15 mouse cellular contexts compared by ENCODE assay signal in the genomic region with DNA sequence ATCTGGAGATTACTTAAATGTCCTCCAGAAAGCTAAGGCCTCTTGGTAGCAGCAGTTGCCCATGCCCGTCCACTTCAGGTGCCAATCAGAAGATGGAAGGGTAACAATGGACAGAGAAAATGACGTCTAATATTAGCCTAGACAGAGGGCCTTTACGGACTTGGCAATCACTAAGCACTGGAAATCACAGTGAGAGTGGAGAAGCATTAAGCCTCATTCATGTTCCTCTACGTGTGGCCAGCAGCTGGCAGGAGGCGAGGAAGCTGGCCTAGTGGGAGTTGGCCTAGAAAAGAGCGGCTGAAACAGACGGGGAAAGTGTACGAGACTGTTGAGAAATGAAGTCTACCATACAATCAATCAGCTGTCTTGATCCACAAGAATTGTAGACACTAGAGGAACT. TPM values are rescaled to one million over a fixed set of nuclear protein-coding genes. Genes with fewer than 3 reads are reported as not detected.
DNase-seq lines count a peak whose midpoint lies in the region; ATAC-seq and TF ChIP-seq lines count a peak whose summit lies in the region.
"Had no signal": no experiment of that assay in that cellular context is flagged by ENCODE, and none has a peak within 500 bp of the region (broad histone marks: within the 10 kb centered on the region; RNA-seq: fewer than 3 reads in every experiment).

No protein-coding gene starts in this region.

- ATAC-seq in hindbrain, postnatal 0 days, result peak; percentile 62
- ATAC-seq in hindbrain, embryonic 13.5 days (ENCODE audit: low FRiP score), result no peak
- ATAC-seq in forebrain, embryonic 12.5 days (ENCODE audit: low FRiP score), result no peak
- ATAC-seq: inflammation-experienced regulatory T-cells, adult 6 months; midbrain, embryonic 16.5 days had no signal

- WGBS in hindbrain, postnatal 0 days, result 29% methylated on average over 8 of the region's 8 CpGs
- WGBS in hindbrain, embryonic 13.5 days, result 63% methylated on average over 8 of the region's 8 CpGs
- WGBS in forebrain, embryonic 12.5 days, result 49% methylated on average over 8 of the region's 8 CpGs

- no peak overlapping the region for H3K4me2 ChIP-seq in hindbrain, postnatal 0 days (ENCODE audit: low read depth, low read length)
- no peak overlapping the region for H3K4me2 ChIP-seq in hindbrain, embryonic 13.5 days
- H3K4me2 ChIP-seq in forebrain, embryonic 12.5 days, result no peak overlapping the region
- H3K4me2 ChIP-seq: liver, embryonic 15.5 days; neural tube, embryonic 12.5 days had no signal

- no peak overlapping the region for H3K27ac ChIP-seq in hindbrain, postnatal 0 days
- H3K27ac ChIP-seq in hindbrain, embryonic 13.5 days, result no peak overlapping the region
- H3K27ac ChIP-seq in forebrain, embryonic 12.5 days, result peak overlapping the region; percentile 56; the same call in 1 of the 2 replicates
- H3K27ac ChIP-seq: liver, embryonic 15.5 days; macrophage; neural tube, embryonic 12.5 days had no signal

- peak; percentile 51 for DNase-seq in hindbrain, postnatal 0 days (ENCODE audit: low spot score)
- peak; percentile 47 to 49 for DNase-seq in right cerebral cortex, postnatal 10 days (ENCODE audit: low spot score in 2 of 2)
- no peak for DNase-seq in right cerebral cortex, postnatal 25 days
- DNase-seq in embryo, embryonic 10.5 days (ENCODE audit: low spot score), result no peak
- DNase-seq in lung, postnatal 36 days, result no peak
- DNase-seq: embryo, embryonic 11 days; gastrocnemius, postnatal 10 days had no signal

- no peak overlapping the region for H3K4me3 ChIP-seq in hindbrain, postnatal 0 days (ENCODE audit: low read length)
- no peak overlapping the region for H3K4me3 ChIP-seq in hindbrain, embryonic 13.5 days
- no peak overlapping the region for H3K4me3 ChIP-seq in forebrain, embryonic 12.5 days (replicated peaks)
- H3K4me3 ChIP-seq: erythroblast, embryonic 14.5 days; liver, embryonic 15.5 days; neural tube, embryonic 12.5 days had no signal

- no peaks in the 10 kb centered on the region for H3K36me3 ChIP-seq in hindbrain, postnatal 0 days (ENCODE audit: insufficient read depth, low read length)
- no peaks in the 10 kb centered on the region for H3K36me3 ChIP-seq in hindbrain, embryonic 13.5 days
- no peaks in the 10 kb centered on the region for H3K36me3 ChIP-seq in forebrain, embryonic 12.5 days (replicated peaks)
- H3K36me3 ChIP-seq: neural tube, embryonic 12.5 days had no signal

- no peak overlapping the region for H3K9ac ChIP-seq in hindbrain, postnatal 0 days (replicated peaks; ENCODE audit: low read length)
- H3K9ac ChIP-seq in hindbrain, embryonic 13.5 days, result no peak overlapping the region
- no peak overlapping the region for H3K9ac ChIP-seq in forebrain, embryonic 12.5 days
- H3K9ac ChIP-seq: liver, embryonic 15.5 days; neural tube, embryonic 12.5 days had no signal

- H3K4me1 ChIP-seq in hindbrain, postnatal 0 days (ENCODE audit: insufficient read depth, low read length), result no peaks in the 10 kb centered on the region
- peaks cover 12% of the 10 kb centered on the region for H3K4me1 ChIP-seq in hindbrain, embryonic 13.5 days (replicated peaks)
- peaks cover 22% of the 10 kb centered on the region for H3K4me1 ChIP-seq in forebrain, embryonic 12.5 days

- no peak for TF ChIP-seq CTCF in hindbrain, postnatal 0 days (IDR thresholded peaks at IDR 0.05; ENCODE audit: low read depth)

- no peaks in the 10 kb centered on the region for H3K9me3 ChIP-seq in hindbrain, postnatal 0 days (ENCODE audit: low read length)
- no peaks in the 10 kb centered on the region for H3K9me3 ChIP-seq in hindbrain, embryonic 13.5 days
- no peaks in the 10 kb centered on the region for H3K9me3 ChIP-seq in forebrain, embryonic 12.5 days
- H3K9me3 ChIP-seq: liver, embryonic 15.5 days; neural tube, embryonic 12.5 days had no signal

- H3K27me3 ChIP-seq in hindbrain, postnatal 0 days (ENCODE audit: insufficient read depth, low read length), result no peaks in the 10 kb centered on the region
- no peaks in the 10 kb centered on the region for H3K27me3 ChIP-seq in hindbrain, embryonic 13.5 days
- no peaks in the 10 kb centered on the region for H3K27me3 ChIP-seq in forebrain, embryonic 12.5 days
- H3K27me3 ChIP-seq: liver, embryonic 15.5 days; neural tube, embryonic 12.5 days had no signal

RNA-seq across cellular contexts. Expression of a gene that starts 43.8 kb away (rescaled TPM):
- total RNA-seq in hindbrain, postnatal 0 days (2014; rRNA removed), result 8.1 and 13.5 TPM in 2 replicates
- polyA plus RNA-seq in hindbrain, postnatal 0 days (2015; fragmentation: Nextera tagmentation; extraction: Ambion mirVana), result 3.8 and 3.9 TPM in 2 replicates
- polyA plus RNA-seq in hindbrain, embryonic 13.5 days (2015; fragmentation: Nextera tagmentation; extraction: Ambion mirVana), result 1.3 and 1.5 TPM in 2 replicates
- polyA plus RNA-seq in forebrain, embryonic 12.5 days (2016; fragmentation: Nextera tagmentation; extraction: Ambion mirVana), result 2.6 and 3.2 TPM in 2 replicates
- polyA plus RNA-seq: inflammation-experienced regulatory T-cells, adult 6 months; macrophage had no signal

RNA-seq across cellular contexts. Expression of a gene that starts 52.5 kb away (rescaled TPM):
- total RNA-seq in hindbrain, postnatal 0 days (2014; rRNA removed), result 26.6 and 30.3 TPM in 2 replicates
- polyA plus RNA-seq in hindbrain, postnatal 0 days (2015; fragmentation: Nextera tagmentation; extraction: Ambion mirVana), result 35.3 and 39.5 TPM in 2 replicates
- polyA plus RNA-seq in hindbrain, embryonic 13.5 days (2015; fragmentation: Nextera tagmentation; extraction: Ambion mirVana), result 34.1 and 39.7 TPM in 2 replicates
- polyA plus RNA-seq in forebrain, embryonic 12.5 days (2016; fragmentation: Nextera tagmentation; extraction: Ambion mirVana), result 30.1 and 31.5 TPM in 2 replicates

Comparison
In these comparisons a context has a peak if more than half of its experiments do, and no peak if none do; other contexts are left out.
1. DNase-seq: peak in hindbrain, postnatal 0 days (single experiment) and right cerebral cortex, postnatal 10 days (2 of 2); none in right cerebral cortex, postnatal 25 days (single experiment), embryo, embryonic 10.5 days (single experiment) and lung, postnatal 36 days (single experiment).